Mouse (Mus musculus): Measurements from ENCODE around the gene Naglu.

DNA sequence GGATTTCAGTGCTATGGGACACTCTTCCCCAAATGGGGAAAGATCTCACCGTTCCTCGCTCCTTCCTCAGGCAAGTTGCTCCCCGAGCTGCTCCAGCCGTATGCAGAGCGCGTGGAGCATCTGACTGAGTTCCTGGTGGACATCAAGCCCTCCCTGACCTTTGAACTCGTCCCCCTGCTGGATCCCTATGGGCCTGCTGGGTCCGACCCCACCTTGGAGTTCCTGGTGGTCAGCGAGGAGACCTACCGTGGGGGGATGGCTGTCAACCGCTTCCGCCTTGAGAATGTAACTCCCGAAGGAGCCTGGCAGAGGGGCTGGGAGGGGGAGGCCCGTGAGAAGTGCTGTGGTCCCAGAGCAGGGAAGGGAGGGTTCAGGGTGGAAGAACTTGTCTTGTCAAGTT lies 14.4 kb downstream of the Naglu start:
- no peak for TF ChIP-seq CTCF (IDR thresholded peaks at IDR 0.05; ENCODE audit: borderline replicate concordance, insufficient read depth, low read depth, low read length)
- no peak for TF ChIP-seq POLR2A (IDR thresholded peaks at IDR 0.05; ENCODE audit: borderline replicate concordance, insufficient read depth, low read length)
